Mouse (Mus musculus) layer of hippocampus, postnatal 10 days (tissue): Measurements from ENCODE around the gene Fam222b. TPM values are rescaled to one million over a fixed set of nuclear protein-coding genes. Genes with fewer than 3 reads are reported as not detected.
"Not testable (repeated sequence)": the region's sequence is repeated elsewhere in the genome, so short reads cannot be mapped to it uniquely, and the experiment has no call there.

Experiments used
- DNase-seq, 2 experiments: peaks; one replicate each; pipeline ENCODE4 v3.0.0; 2021; ENCODE audit warnings: low spot score in 2 of 2
- long read RNA-seq: library from polyadenylated mRNA; stranded (forward); transcript quantifications from one replicate; pipeline ENCODE4 v2.0.0, GENCODE M21; 2023
- total RNA-seq, 2 experiments: library from RNA; stranded (reverse); gene quantifications; 2 replicates each; pipeline ENCODE4 v1.2.3; 2021

Gene Fam222b
- 10 to 100 TPM; 24.3 to 27.0 TPM for total RNA-seq
- long read RNA-seq, transcript Fam222b-201 (3 exons, 3,258 nt), result major isoform, 8 of 19 reads
- long read RNA-seq, partial matches to known transcripts, result 0 of 19 reads
- long read RNA-seq, other reads (novel, unspliced or antisense), result 6 of 19 reads

- peak; percentile 93 to 95 for DNase-seq
Measured at GRCm38 (mm10) chr11:78094504-78095143, at the start of gene Fam222b. TSS of gene Fam222b (plus strand) at chr11:78094660.

GRCm38 (mm10) chr11:78044758-78045251, 49.7 kb upstream of the Fam222b start:
- peak; percentile 60 to 63 for DNase-seq

- not testable (repeated sequence) for DNase-seq
Measured at GRCm38 (mm10) chr11:78048637-78049036, 45.8 kb upstream of the Fam222b start.

- DNase-seq, result no peak
Measured at GRCm38 (mm10) chr11:78053078-78053477, 41.4 kb upstream of the Fam222b start.

- no peak for DNase-seq
Measured at GRCm38 (mm10) chr11:78056946-78057345, 37.5 kb upstream of the Fam222b start.

- DNase-seq, result peak; percentile 70 to 80
Measured at GRCm38 (mm10) chr11:78059833-78060757, 34.4 kb upstream of the Fam222b start.

- DNase-seq, result no peak
Measured at GRCm38 (mm10) chr11:78062563-78062962, 31.9 kb upstream of the Fam222b start.

- no peak for DNase-seq
Measured at GRCm38 (mm10) chr11:78065906-78066305, 28.6 kb upstream of the Fam222b start.

GRCm38 (mm10) chr11:78066641-78067040, 27.8 kb upstream of the Fam222b start:
- DNase-seq, result no peak

- no peak for DNase-seq
Measured at GRCm38 (mm10) chr11:78067566-78067965, 26.9 kb upstream of the Fam222b start.

GRCm38 (mm10) chr11:78069130-78069529, 25.3 kb upstream of the Fam222b start:
- no peak for DNase-seq

GRCm38 (mm10) chr11:78069646-78070045, 24.8 kb upstream of the Fam222b start:
- no peak for DNase-seq

GRCm38 (mm10) chr11:78071938-78072337, 22.5 kb upstream of the Fam222b start:
- DNase-seq, result no peak

- no peak for DNase-seq
Measured at GRCm38 (mm10) chr11:78072425-78073130, 21.9 kb upstream of the Fam222b start.

- DNase-seq, result no peak
Measured at GRCm38 (mm10) chr11:78073577-78074276, 20.7 kb upstream of the Fam222b start.

GRCm38 (mm10) chr11:78074277-78074652, 20.2 kb upstream of the Fam222b start:
- DNase-seq, result no peak

GRCm38 (mm10) chr11:78074666-78075065, 19.8 kb upstream of the Fam222b start:
- DNase-seq, result no peak

GRCm38 (mm10) chr11:78079961-78080921, 14.2 kb upstream of the Fam222b start, which contains the start of gene Eral1:
TSS of gene Eral1 (minus strand) at chr11:78080383.
- DNase-seq, result peak; percentile 78 to 85

- DNase-seq, result no peak
Measured at GRCm38 (mm10) chr11:78083595-78083994, 10.9 kb upstream of the Fam222b start.
